Mouse (Mus musculus) cerebellum, adult 11-12 months (tissue): ENCODE data around the gene Irx2.

Experiments
- DNase-seq: peaks from one replicate; pipeline ENCODE4 v3.0.0; 2022

Irx2 gene

DNA sequence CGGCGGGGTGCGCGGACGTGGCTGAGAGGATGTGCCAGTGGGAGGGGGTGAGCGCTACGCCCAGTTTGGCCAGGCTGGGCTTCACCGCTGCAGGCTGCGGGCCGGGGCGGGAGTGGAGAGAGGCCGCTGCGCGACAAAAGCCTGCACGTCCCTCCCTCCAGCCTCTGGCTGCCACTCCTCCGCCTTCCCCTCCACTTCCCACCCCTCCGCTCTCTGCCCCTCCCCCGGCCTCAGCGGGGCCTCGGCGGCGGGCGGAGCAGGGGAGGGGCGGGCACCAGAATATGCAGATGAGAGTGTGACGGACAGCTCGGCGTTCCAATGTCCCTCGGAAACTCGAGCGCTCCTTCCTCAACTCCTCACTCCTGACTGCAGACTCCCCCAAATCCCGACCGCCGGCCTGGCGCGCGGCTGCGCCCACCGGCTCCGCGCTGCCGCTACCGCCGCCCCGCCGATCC is at the start of gene Irx2:
TSS of gene Irx2 (plus strand) at position 359 of the 455 bp plus-strand sequence.
- peak; percentile 54 for DNase-seq

DNA sequence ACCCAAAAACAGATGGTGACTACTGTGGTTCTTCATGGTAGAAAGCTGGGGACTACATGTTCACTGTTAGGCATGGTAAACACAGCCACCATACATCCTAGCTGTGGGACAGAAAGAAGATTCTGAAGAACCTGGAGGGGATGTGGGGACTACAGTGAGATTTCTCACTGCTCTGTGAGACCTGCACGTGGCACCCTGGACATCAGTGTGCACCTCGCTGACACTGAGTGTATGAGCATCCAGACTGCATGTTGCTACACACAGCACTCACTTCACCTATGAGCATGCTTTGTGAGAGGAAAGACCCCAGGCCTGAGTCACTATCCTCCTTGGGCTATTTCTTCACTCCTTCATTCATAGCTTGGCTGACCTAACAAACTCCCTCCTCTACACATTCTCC is 47.3 kb upstream of the Irx2 start:
- DNase-seq, result no peak

DNA sequence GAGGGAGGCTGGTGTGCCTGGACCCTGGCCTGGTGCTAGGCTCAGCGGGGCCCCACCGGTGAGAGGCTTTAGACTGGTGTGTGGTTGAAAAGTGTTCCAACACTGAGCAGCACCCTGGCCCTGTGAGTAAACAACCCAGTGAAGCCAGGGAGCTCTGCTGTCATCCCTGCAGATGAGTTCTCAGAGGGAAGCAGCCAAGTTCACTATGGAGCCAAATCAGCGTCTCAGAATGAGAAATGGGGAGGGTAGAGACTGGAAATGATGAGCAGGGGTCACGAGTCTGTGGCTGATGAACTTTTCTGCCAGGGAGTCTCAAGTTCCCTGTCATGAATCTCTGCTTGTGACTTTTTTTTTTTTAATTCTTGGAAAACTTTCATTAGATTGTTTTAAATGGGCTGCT is 36.1 kb upstream of the Irx2 start:
- no peak for DNase-seq

DNA sequence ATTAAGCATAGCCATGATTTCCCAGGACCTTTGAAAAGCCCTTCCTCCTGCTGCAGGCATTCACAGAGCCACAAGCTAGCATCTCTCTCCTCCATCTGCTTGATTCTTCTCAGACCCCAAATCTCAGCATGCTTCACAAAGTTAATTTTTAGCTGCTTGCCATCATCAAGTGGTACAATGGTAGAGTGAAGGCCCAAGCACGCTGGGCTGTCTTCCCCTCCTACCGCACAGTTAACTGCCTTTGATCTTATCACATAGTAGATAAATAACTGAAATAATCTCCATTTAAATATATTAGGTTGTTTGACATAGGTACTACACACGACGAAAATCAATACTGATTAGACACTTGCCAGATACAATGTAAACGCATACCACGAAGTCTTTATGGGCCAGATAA is 35.3 kb upstream of the Irx2 start:
- no peak for DNase-seq

DNA sequence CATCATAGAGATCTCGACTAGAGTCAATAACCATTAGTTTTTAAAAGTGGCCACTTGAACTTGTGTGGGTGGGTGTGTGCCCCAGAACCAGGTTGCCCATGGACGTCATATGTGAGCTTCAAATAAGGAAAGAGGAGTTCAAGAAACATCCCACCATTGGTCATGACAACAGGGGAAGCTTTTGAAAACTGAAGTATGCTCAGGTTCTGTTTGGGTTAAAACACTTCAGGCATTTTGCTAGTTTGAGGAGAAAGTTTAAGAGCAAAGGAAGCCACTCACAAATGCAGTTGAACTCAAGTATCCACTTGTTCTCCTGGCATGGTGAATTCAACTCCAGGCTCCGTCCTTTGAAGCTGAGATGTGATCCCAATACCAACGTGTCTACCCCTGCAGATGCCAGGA is 34.9 kb upstream of the Irx2 start:
- no peak for DNase-seq

DNA sequence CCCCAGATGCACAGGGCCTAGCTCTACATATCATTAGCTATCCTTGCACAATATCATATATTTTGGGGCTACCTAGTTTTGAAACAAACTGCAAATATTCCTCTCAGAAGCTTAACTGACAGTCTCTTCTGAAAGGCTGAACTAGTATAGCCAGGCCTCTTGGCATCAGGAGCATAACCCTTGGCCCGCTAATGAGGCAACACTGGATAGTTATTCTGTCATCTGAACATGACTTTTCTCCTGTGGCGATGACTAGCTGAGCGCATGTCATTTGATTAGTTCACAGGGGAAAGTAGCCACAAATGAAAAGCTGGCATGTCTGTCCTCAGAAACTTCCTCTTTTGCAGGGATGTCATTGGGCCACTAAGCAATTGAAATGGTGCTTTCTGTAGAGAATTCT is 29.4 kb upstream of the Irx2 start:
- DNase-seq, result no peak

DNA sequence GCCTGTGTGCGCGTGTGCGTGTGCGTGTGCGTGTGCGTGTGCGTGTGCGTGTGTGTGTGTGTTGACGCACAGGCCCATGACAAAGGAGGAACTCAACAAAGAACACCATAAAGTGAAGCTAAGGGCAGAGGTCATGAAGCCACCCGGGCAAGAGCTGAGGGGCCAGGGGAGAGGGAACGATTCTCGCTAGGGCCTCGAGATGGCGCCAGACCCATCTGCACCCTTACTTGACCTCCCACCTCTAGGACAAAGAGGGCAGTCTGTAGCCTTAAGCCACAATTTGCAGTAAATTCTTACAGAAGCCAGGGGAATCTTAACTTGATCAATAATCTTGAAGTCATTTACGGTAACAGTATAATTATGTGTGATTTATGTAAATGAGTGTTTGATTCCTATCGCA is 19.9 kb upstream of the Irx2 start:
- no peak for DNase-seq

DNA sequence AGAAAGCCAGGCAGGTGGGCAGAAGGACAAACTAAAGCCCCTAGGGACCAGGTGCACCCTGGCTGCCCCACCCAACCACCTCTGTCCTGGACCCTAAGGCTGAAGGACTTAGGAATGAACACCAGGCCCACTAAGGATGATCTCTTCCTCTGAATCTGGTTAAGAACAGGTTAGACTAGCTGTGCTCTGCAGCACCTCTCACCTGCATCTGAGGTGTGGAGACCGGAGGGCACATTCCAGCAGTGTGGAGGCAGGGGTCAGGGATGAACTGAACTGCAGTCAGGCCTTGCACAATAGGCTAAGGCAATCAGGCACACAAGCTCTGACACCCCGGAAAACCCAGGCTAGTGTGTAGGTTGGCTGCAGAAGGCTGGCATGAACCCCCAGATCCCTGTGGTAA is 18.3 kb upstream of the Irx2 start:
- DNase-seq, result no peak

DNA sequence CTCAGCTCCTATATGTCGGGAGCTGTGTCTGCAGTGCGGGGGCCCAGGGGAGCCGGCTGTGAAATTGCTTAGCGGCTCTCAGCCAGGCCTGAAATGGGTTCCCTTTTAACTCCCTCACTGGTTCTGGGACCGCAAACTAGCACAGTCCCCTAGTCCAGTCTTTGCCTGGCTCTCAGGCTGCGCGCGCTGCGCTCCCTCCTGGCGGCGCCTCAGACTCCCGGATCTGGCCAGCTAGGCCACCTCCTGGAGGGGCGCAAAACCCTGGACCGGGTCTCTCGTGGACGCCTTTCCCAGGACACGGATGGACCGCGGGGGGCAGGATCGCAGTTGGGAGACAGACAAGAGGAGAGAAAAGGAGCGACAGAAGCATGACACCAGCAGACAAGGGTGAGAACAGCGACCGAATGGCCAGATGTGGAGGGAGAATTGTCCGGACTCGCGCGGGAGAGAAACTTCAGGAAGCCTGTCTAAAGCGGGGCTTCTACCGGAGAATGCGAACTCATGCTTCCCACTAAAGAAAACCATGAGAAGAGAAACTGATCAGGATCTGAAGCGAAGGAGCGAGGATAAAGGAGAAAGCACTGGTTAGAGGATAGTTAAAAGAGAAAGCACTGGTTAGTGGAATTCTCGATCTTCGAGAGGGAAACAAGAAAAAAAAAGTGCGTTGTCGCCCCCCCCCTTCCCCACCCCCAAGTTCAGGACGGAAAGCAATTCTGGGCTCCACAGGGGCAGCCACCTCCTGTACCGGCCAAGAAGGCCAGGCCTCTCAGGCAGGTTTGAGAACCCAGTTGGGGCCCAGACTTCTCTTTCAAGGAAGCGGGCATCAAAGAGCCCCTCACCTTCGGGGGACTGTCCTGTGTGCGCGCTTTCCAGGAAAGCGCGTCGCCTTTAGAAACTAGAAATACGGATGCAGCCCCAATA is 4.4 kb upstream of the Irx2 start:
- DNase-seq, result no peak

DNA sequence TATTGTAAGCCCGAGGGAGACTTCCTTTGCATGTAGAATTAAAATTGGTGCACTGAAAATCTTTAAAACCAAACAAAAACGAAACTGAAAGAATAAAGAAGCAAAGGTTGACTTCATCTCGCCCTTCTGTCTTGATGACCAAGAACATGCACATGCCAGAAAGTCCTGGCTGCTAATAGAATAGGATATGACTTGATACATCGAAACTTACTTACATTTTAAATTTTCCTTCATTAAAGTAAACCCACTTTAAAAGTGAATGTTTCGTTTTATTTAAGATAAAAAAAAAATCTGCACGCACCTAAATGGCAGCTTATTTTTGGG is 3.8 kb upstream of the Irx2 start:
- no peak for DNase-seq

DNA sequence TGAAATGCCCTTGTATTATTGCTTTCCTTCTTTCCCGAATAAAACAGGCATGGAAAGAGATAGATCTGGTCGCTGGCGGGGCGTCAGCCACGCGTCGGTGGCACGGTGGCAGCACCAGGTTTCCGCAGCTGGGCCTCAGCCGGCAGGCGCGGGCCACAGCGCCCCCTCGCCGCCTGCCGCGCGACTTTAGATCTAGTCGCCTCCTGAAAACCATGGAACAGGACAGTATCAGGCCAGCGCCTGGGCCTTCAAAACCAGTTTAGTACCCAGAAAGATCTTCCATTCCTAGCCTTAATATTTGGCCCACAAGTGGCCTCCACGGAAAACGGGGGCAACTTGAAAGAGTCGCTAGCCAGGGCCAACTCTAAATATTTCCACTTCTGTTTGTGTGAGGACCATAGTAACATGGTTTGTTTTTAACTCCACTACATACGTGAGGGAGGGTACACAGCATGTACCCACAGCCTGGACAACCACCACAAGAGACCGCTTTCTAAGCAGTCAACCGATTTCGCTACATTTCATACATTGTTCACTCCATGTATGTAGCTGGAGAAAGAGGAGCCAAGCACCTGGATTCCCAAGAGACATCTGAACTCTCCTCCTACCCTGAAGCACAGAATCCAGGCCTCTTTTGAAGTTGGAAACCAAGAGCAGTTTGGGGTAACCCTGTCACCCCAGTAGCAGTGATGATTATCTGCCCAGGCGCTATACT is 3.2 kb upstream of the Irx2 start:
- no peak for DNase-seq

DNA sequence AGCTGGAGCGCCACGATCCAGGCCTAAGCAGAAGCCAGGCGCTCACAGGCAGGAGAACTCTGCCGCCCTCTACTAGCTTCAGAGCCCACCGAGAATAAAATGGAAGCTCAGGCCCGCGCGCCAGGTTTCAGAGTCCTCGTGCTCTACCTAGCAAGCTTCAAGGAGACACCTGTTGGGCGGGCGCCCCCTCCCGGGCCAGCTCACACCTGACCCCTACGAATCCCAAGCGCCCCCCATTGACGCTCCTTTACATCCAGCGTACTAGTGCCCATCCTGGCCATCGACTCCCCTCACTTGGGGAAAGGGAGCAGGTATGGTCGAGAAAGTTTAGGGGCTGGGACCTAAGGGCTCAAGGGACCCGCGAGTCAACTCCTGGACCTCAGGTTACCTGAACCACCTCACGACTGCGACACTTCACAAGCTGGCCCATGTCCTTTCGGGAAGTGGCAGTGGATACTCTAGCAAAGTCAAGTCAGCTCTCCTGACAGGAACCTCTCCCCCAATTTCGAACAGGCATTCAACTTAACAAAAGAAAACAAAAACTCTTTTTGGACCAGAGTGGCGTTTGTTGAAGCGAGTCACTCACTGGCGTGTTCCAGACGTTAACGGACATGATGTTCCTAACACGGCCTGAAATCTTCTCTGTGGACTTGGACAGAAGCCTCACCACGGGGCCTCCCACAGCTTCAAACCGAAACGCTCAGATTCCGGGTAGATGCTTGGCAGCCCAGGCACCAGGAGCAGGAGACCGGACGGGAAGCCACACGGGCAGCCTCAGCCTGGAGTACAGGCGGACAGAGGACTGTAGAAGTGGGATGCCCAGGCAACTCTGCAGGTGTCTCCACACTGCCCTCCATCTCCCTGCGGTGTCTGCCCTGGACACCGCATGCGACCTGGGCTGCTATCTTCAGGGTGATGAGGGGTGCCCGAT is 964 bp upstream of the Irx2 start:
- DNase-seq, result no peak

DNA sequence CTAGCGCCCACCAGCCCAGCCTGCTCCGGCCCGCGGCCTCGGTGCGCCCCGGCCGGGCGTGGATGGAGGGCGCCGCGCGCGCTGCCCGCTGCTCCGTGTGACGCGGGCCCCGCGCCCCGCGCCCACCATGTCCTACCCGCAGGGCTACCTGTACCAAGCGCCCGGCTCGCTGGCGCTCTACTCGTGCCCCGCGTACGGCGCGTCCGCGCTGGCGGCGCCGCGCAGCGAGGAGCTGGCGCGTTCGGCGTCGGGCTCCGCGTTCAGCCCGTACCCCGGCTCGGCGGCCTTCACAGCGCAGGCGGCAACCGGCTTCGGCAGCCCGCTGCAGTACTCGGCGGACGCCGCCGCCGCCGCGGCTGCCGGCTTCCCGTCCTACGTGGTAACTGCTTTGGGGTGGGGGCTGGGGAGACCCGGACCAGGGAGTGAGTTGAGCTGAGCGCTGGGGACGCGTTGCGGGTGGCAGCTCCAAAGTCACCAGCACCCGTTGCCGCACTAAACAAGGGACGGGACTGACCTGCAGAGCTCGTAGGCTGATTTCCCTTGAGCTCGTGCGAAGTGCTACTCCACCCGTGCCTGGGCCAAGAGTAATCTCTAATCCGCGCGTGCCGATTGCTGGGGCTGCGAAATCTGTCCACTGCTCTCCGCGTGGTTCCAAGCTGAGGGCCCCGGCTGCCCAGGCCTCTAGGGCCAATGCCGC is 463 bp downstream of the Irx2 start:
- no peak for DNase-seq

DNA sequence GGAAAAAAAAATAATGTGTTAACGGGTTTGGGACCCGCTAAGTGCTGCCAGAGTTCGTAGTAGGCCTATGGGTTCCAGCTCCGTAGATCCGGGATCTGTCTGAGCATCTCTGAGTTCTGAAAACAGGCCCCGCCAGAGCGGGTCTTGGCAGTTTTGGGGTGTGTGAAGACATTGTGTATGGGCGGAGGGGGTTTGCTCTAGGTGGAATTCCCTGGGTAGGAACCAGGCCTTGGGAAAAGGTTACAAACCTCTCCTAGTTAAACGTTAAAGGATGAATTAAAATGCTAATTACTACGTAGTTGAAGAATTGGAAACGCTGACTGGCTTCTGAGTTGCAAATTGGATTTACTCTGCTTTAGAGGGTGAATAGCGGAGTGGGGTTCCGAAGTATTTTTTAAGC is 1.2 kb downstream of the Irx2 start:
- no peak for DNase-seq

DNA sequence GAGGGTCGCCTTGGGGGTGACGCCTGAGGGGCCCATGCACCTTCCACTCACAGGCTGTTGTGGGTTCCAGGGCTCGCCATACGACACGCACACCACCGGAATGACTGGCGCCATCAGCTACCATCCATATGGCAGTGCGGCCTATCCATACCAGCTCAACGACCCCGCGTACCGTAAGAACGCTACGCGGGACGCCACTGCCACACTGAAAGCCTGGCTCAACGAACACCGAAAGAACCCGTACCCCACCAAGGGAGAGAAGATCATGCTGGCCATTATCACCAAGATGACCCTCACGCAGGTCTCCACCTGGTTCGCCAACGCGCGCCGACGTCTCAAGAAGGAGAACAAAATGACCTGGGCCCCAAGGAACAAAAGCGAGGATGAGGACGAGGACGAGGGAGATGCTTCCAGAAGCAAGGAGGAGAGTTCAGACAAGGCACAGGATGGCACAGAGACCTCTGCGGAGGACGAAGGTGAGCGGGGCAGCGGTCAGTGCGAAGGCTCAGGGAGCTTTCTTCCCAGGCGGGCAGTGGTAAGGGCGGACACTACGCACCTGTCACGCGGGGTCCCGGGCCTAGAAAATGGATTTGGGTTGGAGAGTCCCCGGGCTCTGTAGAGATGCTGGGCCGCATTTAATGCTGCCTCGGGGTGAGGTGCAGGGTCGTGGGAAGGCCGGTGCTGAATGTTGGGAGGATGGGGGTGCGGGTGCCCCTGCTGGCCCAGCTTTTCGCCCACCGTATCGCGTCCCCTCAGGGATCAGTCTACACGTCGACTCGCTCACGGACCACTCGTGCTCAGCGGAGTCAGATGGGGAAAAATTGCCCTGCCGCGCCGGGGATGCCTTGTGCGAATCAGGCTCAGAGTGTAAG is 2.1 kb downstream of the Irx2 start:
- DNase-seq, result no peak

DNA sequence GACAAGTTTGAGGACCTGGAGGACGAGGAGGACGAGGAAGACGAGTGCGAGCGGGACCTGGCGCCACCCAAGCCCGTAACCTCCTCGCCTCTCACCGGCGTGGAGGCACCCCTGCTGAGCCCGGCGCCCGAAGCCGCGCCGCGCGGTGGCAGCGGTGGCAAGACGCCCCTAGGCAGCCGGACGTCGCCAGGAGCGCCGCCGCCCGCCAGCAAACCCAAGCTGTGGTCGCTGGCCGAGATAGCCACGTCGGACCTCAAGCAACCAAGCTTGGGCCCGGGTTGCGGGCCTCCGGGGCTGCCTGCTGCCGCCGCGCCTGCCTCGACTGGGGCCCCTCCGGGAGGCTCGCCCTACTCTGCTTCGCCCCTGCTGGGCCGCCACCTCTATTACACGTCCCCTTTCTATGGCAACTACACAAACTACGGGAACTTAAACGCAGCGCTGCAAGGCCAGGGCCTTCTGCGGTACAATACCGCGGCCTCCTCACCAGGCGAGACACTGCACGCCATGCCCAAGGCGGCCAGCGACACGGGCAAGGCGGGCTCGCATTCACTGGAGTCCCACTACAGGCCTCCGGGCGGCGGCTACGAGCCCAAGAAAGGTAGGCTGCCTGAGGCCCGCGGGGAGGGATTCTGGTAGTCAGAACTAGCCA is 2.9 kb downstream of the Irx2 start:
- DNase-seq, result no peak

DNA sequence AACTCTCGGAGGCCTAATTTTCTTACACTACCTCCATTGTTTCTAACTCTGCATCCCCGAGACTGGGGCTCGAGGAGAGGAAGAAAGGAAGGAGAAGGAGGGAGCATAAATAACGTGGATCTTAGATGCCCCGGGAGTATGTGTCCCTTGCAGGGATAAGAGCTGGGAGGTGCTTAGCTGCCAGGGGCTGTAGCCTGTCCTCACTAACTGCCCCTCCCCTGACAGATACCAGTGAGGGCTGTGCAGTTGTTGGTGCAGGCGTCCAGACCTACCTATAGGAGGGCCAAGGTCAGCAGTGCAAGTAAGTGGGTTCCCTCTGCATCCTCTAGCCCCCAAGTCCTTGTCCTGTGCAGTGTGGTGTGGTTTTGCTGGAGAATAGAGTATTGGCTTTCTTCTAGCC is 3.7 kb downstream of the Irx2 start:
- no peak for DNase-seq

DNA sequence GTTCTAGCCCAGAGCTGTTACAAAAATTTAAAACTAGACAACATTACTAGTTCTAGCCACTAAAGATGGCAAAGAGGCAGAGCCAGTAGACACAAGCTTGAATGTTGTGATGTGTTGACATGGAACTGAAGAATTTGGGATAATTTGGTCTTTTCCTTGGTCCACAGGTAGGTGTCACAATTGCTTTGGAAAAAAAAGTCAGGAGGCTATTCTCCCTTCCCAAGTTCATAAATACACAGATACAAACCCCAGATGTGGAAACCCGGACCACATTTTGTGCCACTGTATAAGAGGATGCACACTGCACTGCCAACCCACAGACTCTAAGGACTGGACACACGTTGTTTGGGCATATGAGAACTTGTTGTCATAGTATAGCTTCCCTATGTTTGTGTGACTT is 4.5 kb downstream of the Irx2 start:
- DNase-seq, result no peak

DNA sequence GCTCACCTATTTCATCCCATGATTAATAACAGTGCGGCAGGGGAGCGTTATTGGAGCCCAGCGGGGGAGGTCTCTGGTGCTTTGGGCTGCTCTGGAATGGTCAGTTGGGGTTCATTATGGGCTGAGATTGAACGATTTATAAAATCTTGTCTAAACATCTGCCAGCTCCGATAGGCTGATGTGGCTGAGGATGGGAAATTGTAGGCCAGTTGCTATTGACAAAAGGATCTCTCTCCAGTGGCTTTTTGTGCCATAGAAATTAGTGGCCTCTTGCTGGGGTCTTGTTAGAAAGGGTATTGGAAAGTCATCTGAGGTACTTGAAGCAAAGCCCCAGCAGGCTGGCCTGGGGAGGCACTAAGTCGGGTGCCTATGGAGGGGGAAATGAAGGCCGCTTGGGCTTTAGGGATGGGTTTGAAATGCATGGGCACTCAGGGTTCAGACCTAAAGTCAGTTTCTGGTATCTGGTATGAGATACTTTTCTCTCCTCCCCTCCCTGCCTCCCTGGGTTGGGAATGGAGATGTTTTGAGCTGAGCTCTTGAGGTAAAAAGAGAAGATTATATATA is 6.2 kb downstream of the Irx2 start:
- no peak for DNase-seq

DNA sequence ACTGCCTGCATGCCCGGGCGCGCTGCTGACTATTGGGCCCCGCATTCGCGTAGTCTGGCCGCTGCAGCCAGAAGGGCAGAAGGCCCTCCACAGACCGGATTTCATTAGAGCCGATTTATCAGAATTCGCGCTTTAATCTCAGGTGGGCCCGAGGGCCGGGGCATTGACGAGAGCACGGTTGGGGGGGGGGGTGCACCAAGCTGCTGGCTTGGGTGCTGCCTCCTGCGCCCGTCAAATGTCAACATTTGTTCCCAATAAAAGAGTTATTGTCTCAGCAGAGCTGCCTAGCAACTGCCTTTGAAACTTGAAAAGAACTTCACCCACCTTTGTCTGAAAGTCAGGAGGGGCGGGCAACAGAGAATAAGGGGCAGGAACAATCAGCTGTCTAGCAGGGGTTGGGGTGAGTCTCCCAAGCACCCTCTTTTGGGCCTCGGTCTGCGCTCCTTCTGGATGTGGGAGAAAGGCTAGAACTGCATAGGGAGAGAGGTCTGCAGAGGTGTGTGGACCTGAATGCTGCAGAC is 7.8 kb downstream of the Irx2 start:
- no peak for DNase-seq

DNA sequence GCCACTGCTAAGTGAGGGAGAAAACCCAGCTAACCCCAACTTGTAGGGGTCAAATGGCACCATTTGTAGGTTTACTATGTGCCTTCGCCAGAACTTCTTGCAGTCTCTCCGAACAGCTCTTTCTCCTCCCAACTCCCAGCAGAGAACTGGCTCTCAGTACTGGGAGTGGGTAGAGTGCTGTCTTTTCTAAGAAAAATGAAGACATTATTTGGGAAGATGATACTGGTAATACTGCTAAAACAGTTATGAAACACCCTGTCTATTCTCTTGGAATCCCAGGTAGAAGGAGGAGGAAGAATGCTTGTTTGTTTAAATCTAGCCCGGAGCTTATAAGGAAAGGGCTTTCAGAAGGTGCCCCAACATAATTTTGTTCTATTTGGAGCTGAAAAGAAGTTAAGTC is 8.9 kb downstream of the Irx2 start:
- no peak for DNase-seq
